Mouse (Mus musculus) MEL-GATA-1-ER (cell line): ENCODE results near the gene Cyp1b1.

Source experiments
- DNase-seq: peaks from one replicate; pipeline ENCODE4 v3.0.0-alpha.2; 2012; ENCODE audit warnings: low read depth; ENCODE audit errors: extremely low read depth

The Cyp1b1 gene

DNA sequence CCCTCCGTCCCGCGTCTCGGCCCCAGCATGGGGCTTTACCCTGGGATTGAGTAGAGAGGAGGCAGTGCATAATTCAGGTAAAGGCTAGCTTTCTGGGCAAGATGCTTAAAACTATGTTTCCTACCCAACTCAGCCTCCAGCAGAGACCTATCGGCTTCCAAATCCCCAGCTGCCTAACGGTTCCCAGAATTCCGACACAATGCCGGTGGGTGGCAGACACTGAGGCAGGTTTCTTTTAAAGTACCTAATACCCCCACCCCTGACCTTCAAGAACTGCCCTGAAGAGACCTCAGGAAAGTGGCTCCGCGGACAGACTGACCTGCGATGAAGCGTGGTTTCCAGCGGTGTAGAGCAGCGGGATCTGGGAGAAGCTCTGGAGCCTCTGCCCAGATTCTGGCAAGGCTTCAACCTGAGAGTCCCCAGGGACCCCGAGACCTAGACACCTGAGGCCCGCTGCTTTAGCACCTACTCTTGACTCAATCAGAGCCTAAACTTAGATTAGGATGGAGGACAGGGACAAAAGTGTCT lies 429 bp downstream of the Cyp1b1 start:
- no peak for DNase-seq

DNA sequence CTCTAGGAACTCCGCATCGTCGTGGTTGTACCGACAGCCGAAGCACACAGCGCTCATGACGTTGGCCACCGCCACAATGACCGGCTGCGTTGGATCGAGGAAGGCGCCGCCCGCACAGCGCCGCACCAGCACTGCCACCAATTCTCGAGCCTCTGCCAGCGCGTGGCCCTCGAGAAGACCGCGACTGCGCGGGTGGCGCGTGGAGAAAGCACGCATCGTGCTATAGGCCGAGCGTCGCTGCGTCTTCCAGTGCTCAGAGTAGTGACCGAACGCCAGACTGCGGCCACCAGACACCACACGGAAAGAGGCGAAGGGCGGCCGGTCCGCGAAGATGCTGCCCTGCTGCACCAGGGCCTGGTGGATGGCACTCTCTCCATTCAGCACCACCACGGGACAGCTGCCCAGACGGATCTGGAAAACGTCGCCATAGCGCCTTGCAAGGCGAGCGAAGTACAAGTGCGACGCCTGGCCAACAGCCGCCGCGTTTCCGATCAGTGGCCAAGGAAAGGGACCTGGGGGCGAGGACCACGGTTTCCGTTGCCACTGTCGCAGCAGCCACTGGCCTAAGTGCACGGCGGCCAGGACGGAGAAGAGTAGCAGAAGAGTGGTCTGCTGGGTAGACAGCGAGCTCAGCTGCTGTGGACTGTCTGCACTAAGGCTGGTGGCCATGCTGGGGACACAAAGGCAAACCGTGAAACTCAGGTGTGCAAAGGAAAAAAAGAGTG lies 1.1 kb downstream of the Cyp1b1 start:
- DNase-seq = no peak

DNA sequence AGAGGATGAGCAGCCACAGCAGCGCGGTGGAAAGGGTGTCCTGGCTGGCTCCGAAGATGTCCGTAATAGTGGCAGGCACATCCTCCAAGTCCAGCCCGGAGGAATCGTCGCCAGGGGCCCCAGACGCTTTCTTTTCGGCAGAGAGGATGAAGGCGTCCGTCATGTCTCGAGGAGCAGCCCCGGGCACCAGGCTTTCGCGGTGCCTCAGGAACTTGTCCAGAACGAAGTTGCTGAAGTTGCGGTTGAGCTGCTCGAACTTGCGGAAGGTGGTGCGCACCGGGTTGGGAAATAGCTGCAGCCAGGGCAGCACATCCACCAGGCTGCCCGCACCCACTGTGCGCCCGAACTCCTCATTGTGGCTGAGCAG lies 1.6 kb downstream of the Cyp1b1 start:
- DNase-seq = no peak

DNA sequence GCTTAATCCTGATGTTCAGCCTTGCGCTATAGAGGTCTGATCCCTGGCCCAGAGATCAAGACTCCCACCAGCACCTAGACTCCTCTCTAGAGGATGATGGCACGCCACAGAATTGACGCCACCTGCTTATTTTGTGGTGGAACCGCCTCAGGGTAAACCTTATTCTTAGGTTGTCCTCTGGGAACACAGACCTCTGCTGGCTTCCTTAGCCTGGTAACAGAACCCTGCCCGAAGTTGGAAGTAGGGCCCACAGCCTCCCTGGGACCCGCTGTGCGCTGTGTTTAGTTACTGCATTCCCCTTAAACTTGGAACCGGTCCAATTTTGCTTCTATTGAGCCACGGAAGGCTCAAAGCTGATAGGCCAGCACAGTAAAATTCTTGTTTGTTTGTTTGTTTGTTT lies 2.3 kb downstream of the Cyp1b1 start:
- no peak for DNase-seq

DNA sequence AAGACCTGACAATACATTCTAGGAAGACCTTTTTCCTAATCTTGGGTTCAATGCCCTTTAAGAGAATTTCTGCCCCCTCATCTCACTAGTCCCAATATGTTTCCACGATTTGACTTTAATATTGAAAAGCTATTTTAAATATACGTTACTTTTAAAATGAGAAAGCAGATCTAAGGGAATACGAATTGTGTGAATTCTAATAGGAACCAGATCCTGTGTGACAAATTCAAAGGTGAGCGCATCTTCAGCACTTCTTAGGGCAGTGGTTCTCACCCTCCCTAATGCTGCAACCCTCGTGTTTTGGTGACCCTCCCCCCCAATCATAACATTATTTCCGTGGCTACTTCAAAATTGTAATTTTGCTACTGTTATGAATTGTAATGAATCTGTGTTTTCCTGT lies 2.9 kb downstream of the Cyp1b1 start:
- DNase-seq = no peak

DNA sequence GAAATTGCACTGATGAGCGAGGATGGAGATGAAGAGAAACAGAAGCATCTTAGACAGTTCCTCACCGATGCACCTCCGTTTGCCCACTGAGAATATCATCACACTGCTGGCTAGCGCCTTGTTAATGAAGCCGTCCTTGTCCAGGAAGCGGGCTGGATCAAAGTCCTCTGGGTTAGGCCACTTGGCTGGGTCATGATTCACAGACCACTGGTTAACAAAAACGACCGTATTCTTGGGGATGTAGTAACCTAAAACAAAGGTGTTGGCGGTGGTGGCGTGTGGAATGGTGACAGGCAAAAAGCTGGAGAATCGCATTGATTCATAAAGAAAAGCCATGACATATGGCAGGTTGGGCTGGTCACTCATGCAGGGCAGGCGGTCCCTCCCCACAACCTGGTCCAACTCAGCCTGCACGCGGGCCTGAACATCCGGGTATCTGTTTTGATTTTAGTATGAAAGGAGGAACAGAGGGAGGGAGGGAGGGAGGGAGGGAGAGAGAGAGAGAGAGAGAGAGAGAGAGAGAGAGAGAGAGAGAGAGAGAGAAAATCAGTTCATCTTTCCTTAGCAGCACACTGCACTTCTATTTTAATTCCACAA lies 4.5 kb downstream of the Cyp1b1 start:
- DNase-seq = no peak

DNA sequence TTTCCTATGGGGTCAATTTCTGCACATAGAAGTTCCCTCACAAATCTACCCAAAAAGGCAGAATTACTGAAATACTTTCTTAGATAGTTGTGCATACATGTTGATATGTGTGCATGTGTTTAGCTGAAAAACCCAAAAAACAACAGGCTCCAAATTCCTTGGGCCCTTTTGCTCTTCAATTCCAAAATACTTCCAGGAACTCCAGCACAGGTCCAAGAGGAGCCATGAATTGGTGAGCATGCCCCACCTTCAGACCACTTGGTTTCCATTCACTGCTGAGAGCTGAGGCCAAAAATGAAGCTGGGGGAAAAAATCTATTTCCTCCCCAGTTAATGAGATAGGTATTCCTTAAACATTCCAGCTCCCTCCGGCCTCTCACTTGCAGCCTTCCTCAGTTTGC lies 5.1 kb downstream of the Cyp1b1 start:
- DNase-seq = no peak

DNA sequence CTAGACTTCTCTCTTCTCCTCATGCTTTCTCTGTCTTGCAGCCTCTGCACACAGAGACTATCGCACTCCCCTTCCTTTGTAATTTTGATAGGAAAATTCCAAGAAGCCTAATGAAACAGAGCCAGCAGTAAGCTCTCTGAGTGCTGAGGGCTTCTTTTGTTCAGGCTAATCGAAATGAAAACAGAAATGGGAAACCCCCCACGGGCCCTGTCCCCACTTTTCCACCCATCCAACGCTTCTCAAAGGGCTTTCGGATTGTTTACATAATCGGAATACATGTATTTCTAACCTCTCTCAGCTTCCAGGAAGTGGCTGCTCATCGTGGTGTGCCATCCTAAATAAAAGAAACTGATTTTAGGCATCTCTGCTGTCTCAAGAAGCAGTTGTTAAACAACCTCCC lies 6.7 kb downstream of the Cyp1b1 start:
- DNase-seq = no peak

DNA sequence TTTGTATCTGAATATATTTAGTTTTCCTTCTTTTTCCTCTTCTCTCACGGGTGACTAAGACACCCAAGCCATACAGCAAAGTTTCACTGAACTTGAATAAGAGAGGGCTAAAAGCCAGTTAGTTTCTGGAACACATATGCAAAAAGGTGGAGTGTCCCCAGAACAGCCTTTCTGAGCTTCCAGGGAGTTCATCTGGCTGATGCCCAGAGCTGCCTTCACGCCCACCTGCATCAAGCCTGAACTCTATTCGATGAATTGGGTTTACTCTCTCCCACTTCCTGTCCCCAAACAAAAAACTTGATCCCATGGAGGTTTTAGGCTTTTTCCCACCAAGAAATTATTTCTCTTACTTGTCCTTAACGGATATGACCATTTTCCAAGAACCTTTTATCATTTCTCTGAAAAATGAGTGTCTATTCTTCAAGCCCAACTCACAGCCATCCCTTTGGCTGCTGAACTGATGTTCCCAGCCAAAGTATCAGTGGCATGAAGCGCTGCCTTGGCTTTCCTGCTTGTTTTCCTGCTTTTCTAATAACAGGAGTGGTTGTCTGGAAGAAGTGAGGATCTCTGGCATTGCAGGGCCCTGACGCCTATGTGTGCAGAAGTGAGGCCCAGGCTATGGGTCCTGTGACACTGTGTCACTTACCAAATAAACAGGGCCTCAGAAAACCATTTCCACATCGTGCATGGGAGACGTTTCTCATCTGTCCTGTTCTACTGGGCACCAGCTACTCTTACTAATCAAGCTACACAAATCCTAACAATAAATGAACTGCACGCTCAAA lies 9.0 kb downstream of the Cyp1b1 start:
- no peak for DNase-seq

DNA sequence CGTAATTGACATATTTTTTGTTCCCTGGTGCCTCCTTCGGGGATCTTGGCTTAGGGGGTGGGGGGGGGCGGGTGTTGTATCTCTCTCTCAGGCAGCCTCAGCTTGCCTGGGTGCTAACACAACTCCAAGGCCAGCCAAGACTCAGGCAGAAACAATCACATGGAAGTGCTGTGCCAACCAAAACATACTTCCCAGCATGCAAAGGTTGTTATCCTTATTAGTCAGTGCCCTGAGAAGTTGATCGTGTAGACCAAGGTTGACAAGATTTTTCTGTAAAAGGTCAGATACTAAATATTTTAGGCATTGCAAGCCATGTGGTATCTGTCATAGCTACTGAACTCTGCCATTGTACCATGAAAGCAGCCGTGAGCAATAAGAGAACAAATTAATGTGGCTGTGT lies 14.0 kb downstream of the Cyp1b1 start:
- no peak for DNase-seq

DNA sequence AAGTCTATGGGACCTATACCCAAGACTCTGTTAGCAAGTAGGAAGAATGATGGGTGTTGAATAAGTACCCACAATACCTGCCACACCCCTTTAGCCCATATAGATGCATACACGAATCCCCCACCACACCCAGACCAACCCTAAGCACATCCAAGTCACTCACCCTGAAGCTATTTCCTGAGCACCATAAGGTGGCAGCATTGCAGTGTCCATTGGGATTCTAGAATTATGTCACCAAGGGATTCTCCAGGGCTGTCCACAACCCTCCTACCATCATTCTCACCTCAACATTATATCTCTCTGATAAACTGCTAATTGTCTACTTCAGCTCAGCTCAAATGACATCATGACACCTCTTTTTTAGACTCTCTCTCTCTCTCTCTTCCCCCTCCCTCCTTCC lies 15.7 kb downstream of the Cyp1b1 start:
- no peak for DNase-seq

DNA sequence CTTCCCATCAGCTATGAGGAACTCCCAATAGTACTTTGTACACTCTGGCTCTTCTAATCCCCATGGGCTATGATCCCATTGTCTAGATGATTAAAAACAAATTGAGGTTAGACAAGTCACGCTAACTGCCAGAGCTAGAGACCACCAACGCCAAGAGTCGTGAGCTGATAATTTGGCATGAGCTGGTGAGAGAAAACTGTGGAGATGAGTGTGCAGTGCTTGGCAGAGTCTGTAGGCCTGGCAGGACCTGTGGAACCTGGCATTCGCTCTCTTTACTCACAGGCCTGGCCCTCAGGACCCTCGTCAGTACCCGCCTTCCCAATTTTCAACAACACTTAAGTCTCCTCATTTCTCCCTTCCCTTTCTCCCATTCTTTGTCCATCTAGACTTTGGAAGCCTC lies 19.3 kb downstream of the Cyp1b1 start:
- no peak for DNase-seq

DNA sequence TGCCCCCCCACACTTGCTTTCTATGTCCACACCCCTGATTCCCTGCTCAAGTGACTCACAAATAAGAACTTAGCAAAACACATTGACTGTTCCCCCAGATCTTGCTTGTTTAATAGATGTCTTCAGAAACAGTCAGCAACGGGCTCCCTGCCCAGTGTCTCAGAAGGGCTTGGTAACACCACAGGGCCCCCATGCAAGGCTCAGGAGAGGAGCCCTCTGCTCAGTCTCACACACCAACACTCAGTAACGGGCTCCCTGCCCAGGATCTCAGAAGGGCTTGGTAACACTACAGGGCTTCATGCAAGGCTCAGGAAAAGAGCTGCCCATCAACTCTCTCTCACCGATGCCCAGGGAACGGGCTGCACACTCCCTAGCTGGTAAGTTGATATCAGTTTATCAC lies 19.8 kb downstream of the Cyp1b1 start:
- no peak for DNase-seq

DNA sequence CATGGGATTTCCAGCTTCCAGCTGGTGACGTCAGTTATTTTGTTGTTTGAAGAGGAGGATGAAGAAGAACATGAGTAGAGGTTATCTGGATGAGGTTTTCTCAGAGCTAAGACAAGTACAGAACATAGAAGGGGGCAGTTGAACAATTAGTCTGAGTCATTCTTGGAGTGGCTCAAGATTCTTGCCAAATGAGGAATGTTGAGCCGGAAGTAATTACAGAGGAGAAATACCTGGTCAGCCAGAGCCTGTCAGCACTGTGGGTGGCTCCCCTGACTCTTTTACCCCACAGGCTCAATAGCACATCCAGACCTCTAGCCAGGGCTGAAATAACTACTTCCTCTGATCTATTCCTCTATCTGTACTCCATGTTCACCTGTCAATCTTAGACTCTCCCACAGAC lies 44.0 kb downstream of the Cyp1b1 start:
- DNase-seq = no peak

DNA sequence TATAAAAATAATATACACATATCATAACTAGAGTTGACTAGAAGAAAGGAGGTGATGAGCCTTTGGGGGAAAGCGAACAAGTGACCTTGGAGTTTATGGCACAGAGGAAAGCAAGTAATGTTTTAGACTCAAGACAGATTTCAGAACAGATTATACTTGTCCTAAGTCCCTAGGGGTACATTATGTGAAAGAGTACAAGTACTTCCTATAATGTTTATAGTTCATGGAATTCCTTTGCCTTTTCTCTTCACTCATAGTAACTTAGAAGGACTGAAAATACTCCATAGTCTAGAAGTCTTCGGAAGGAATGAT lies 50.8 kb downstream of the Cyp1b1 start:
- no peak for DNase-seq

DNA sequence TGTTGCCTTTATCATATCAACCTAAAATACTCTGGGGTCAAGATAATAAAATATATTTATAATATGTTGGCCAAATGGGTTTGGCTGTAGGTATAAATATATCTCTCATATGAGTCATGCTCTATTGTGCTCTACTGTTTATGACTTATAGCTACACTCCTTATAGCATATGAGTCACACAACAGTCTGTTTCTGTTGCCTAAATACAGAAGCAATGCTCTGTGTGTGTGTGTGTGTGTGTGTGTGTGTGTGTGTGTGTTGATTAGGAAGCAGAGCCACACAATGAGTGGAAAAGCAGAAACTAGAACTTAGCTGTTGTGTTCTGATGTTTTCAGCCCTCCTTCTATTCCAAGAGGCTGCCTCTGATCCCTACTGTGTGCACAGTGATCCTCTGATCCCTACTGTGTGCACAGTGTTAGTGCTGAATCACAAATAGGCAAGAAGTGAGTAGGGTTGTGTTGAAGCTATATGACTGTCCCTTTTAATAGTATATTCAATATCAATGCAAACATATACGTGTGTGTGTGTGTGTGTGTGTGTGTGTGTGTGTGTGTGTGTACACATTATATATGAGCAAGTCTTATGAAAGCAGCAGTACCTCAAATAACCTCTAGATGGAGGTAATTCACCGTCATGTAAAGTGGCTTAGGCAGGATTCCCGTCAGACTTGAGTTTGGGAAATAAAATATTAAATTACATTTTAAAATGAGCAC lies 51.3 kb downstream of the Cyp1b1 start:
- DNase-seq = peak; percentile 39

DNA sequence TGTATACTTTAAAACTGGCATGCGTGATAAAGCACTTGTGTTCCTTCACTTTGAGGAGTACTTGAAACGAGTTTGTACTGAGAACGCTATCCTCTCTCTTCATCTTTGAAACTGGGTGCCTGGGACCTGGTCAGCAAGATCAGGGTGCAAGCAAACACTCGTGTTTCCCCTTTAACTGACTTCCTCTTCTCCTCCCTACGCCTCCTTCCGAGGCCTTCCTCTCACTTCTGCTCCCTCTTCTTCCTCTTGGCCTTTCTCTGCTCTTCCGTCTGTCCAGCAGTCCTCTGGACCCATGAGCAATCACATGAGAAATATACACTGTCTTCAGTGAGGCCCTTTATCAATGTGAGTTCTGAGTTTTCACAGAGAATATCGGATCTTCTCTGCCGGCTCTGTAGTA lies 53.0 kb downstream of the Cyp1b1 start:
- DNase-seq = peak; percentile 23

DNA sequence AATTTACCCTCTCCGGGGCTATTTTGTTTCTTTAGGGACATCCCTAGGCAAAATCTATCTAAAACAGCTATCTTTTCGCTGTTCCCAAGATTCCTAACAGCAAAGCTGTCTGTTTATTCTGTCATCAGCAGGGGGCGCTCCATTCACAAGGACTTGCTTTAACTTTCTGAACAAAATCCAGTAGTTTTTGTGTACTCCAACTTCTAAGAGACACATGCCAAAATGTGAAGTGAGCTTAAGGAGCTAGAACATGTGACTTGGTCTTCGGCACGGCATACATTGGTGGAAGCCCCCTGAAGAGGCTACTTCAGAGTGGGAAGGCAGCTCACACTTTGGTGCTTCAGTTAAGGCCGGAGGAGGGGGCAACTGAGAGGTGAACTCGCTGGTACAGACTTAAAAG lies 53.5 kb downstream of the Cyp1b1 start:
- peak; percentile 44 for DNase-seq

DNA sequence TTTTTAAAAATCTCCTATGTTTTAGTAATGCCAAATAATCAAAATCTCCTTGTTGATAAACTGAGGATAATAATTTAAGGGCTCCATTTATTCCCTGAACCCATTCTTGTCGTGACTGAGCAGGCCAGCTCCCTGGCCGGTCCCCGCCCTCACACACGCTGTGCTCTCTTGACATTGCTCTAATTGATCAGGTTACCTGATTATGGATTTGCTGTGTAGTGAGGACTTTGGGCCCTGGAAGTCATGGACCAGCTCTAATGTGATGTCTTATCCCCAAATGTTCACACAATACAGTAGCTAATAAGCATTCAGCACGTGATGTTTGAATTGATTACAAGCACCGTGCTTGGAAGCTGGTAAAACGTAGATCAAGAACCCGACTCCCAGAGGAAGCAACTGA lies 56.0 kb downstream of the Cyp1b1 start:
- DNase-seq = no peak

DNA sequence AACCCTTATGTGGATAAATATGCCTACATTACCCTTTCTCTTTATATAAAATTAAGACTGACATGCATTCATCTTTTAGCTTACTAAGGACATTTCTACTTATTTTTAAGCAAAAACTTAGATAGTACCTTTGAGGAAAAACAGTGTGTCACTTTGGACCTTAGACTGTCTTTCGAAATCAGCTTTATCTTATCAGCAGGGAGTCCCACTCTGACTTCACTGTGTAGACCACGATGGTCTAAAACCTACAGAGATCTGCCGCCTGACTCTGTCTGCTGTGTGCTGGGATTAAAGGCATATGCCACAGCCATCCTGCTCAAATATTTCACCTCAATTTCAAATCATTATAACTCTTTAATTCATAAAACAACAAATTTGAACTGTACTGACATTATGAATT lies 56.4 kb downstream of the Cyp1b1 start:
- no peak for DNase-seq

DNA sequence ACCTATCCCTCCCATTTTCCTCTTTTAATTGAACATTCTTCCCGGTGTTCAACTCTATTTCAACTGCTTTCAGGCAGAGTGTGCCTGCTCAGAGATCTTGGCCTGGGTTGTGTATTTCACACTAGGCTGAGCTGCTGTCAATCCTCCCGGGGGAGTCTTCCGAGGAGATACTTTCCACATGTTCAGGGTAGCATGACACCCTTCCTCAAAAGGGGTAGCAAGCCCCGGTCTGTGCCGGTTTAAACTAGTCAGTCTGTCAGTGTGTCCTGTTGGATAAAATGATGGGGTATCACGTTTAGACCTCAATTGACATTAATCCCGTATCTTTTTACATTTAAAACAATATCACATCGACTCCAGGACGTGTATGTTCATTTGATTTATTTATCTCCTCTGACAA lies 57.1 kb downstream of the Cyp1b1 start:
- DNase-seq = no peak

DNA sequence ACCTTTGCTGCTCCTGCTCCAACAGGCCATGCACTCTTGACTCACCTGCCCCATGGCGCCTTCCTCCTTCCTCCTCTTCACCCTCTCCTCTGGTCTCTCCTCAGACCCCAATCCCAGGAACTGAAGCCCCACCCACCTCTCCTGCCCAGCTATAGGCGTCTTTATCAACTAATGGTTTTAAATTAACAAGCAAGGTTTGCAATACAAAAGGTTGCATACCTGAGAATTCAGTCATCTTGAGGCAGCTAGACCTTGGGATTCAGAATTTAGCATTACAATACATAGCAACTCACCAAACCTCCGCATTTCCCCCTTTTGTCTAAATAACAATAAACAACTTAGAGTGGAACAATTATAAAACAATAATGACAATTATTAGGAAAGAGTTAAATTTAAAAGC lies 60.7 kb downstream of the Cyp1b1 start:
- no peak for DNase-seq
